Mouse (Mus musculus): ENCODE results near the gene Zfp488.

DNA sequence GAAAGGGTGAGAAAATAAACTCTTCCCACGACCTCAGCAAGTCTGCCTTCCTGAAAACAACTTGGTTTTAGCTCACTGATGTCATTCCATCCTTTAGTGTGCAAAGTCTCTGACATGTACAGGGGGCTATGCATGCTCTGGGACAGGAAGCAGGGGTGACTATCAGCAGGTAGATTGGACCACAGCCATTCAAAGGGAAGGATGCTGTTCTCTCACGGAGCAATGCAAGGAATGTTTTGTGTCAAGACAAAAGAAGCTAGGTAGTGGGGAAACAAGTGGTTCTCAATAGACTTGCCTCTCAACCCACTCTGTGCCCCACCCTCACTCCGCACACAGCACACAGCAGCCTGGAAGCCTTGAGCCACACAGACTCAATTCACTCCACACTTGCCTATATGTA is 10.6 kb upstream of the Zfp488 start:
- TF ChIP-seq CTCF (IDR thresholded peaks at IDR 0.05; ENCODE audit: control insufficient read depth, insufficient read depth, insufficient read length) (no peak), FOSL1 (IDR thresholded peaks at IDR 0.05; ENCODE audit: insufficient read depth, low read length, poor library complexity, severe bottlenecking) (no peak), USF1 (IDR thresholded peaks at IDR 0.05; ENCODE audit: low read depth) (no peak), MYOD1 (IDR thresholded peaks at IDR 0.05; ENCODE audit: control insufficient read depth, insufficient read length, low read depth) (no peak), MYOG (IDR thresholded peaks at IDR 0.05; ENCODE audit: control insufficient read depth, extremely low read depth, insufficient read length) (no peak), MAX (IDR thresholded peaks at IDR 0.05) (no peak)

Measured in C2C12 (cell line).